Comparison of ENCODE assay signal across 9 mouse cellular contexts in the genomic region with DNA sequence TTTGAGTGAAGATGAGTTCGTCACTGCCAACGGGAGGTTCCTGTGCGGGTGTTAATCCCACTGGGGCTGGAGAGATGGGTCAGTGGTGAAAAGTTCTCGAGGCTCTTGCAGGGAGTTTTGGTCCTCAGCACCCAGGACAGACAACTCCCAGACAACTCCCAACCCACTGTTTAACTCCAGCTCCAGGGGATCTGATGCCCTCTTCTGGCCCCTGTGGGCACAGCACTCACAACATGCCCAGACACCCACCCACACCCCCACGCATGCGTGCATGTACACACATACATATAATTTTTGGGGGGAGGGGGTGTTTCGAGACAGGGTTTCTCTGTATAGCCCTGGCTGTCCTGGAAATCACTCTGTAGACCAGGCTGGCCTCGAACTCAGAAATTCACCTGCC. TPM values are rescaled to one million over a fixed set of nuclear protein-coding genes. Genes with fewer than 3 reads are reported as not detected.
DNase-seq lines count a peak whose midpoint lies in the region; ATAC-seq lines count a peak whose summit lies in the region.
"Had no signal": no experiment of that assay in that cellular context is flagged by ENCODE, and none has a peak within 500 bp of the region (broad histone marks: within the 10 kb centered on the region; RNA-seq: fewer than 3 reads in every experiment).

No protein-coding gene starts in this region.

- H3K4me2 ChIP-seq in neural tube, embryonic 12.5 days (replicated peaks), result 0 out of 2 replicates have a peak overlapping the region, but pooled peaks have one; percentile 4

- peak; percentile 94 for DNase-seq in heart, adult 11 months
- no peak for DNase-seq in heart, adult 9 months (ENCODE audit: low spot score in 2 of 2)
- DNase-seq in ES-CJ7 (ENCODE audit: low read depth, low spot score), result peak; percentile 90
- peak; percentile 64 for DNase-seq in embryo, embryonic 10.5 days (ENCODE audit: low spot score)
- peak; percentile 65 to 75 for DNase-seq in heart, postnatal 14 days
- peak; percentile 70 for DNase-seq in left cerebral cortex, postnatal 4 days
- DNase-seq in thymus, postnatal 10 days (ENCODE audit: low spot score in 2 of 2), result peak; percentile 61 to 69

- no peak overlapping the region for H3K27ac ChIP-seq in neural tube, embryonic 12.5 days

- intact Hi-C loops in heart, postnatal 14 days (cut with DNase I), result loop anchor here (1.0 kb wide), 1 partner anchor 38 kb away; no protein-coding TSS in a partner anchor
- intact Hi-C loops in left cerebral cortex, postnatal 4 days (cut with DNase I), result no loop called here

- H3K9me3 ChIP-seq in neural tube, embryonic 12.5 days, result no peaks in the 10 kb centered on the region

- no peaks in the 10 kb centered on the region for H3K27me3 ChIP-seq in neural tube, embryonic 12.5 days (replicated peaks)

- ATAC-seq in neural tube, embryonic 12.5 days (ENCODE audit: low FRiP score, low read depth), result no peak

- H3K36me3 ChIP-seq in neural tube, embryonic 12.5 days, result no peaks in the 10 kb centered on the region

- H3K9ac ChIP-seq in neural tube, embryonic 12.5 days, result no peak overlapping the region

- 0 out of 2 replicates have a peak, but pooled peaks cover 3% of the 10 kb centered on the region for H3K4me1 ChIP-seq in neural tube, embryonic 12.5 days

- 42% methylated on average over 8 of the region's 8 CpGs for WGBS in neural tube, embryonic 12.5 days

- H3K4me3 ChIP-seq in neural tube, embryonic 12.5 days, result no peak overlapping the region

RNA-seq across cellular contexts. Expression of a gene that starts 5.6 kb away (rescaled TPM):
- 10 to 100 TPM; 70.0 to 77.1 TPM for total RNA-seq in heart, postnatal 14 days (2021)
- 10 to 100 TPM; 59.5 to 79.4 TPM for total RNA-seq in left cerebral cortex, postnatal 4 days (2021)
- polyA plus RNA-seq in neural tube, embryonic 12.5 days (2016; fragmentation: Nextera tagmentation; extraction: Ambion mirVana), result 57.7 and 64.4 TPM in 2 replicates

RNA-seq across cellular contexts. Expression of a gene that starts 28.8 kb away (rescaled TPM):
- total RNA-seq in heart, postnatal 14 days (2021), result 10 to 100 TPM; 24.7 to 25.8 TPM
- 10 to 100 TPM; 22.4 to 25.6 TPM for total RNA-seq in left cerebral cortex, postnatal 4 days (2021)
- polyA plus RNA-seq in neural tube, embryonic 12.5 days (2016; fragmentation: Nextera tagmentation; extraction: Ambion mirVana), result 60.4 and 61.2 TPM in 2 replicates

RNA-seq across cellular contexts. Expression of a gene that starts 30.6 kb away (rescaled TPM):
- total RNA-seq in heart, postnatal 14 days (2021), result 1 to 10 TPM; 3.5 to 4.0 TPM
- total RNA-seq in left cerebral cortex, postnatal 4 days (2021), result 10 to 100 TPM; 67.0 to 67.2 TPM
- polyA plus RNA-seq in neural tube, embryonic 12.5 days (2016; fragmentation: Nextera tagmentation; extraction: Ambion mirVana), result 24.0 and 24.6 TPM in 2 replicates
- total RNA-seq: neutrophil, adult 5-6 weeks had no signal

RNA-seq across cellular contexts. Expression of a gene that starts 44.4 kb away (rescaled TPM):
- total RNA-seq in heart, postnatal 14 days (2021), result 100 to 1,000 TPM; 196 to 208 TPM
- 1 to 10 TPM; 9.1 to 9.4 TPM for total RNA-seq in left cerebral cortex, postnatal 4 days (2021)
- 45.1 and 47.9 TPM in 2 replicates for polyA plus RNA-seq in neural tube, embryonic 12.5 days (2016; fragmentation: Nextera tagmentation; extraction: Ambion mirVana)

Comparison
In these comparisons a context has a peak if more than half of its experiments do, and no peak if none do; other contexts are left out.
1. DNase-seq: peak in heart, adult 11 months (single experiment), ES-CJ7 (single experiment), embryo, embryonic 10.5 days (single experiment), heart, postnatal 14 days (2 of 2), left cerebral cortex, postnatal 4 days (single experiment) and thymus, postnatal 10 days (2 of 2); none in heart, adult 9 months (0 of 2).
2. RNA of a gene that starts 30.6 kb away (total RNA-seq): 67.0 to 67.2 TPM in left cerebral cortex, postnatal 4 days; 3.5 to 4.0 TPM in heart, postnatal 14 days; every median in the first group is over 10 times any median in the second.